Mouse (Mus musculus) urinary bladder, adult 18-20 months (tissue): ENCODE measurements around the gene Cenpj.

Experiments
- DNase-seq, 2 experiments: peaks; one replicate each; pipeline ENCODE4 v3.0.0; 2022; ENCODE audit warnings: low spot score in 2 of 2, mixed read lengths in 2 of 2

The Cenpj gene

GRCm38 (mm10) chr14:56545491-56545890 lies 29.7 kb downstream of the Cenpj start:
- DNase-seq = no peak

GRCm38 (mm10) chr14:56544946-56545345 lies 30.3 kb downstream of the Cenpj start:
- no peak for DNase-seq

- no peak for DNase-seq
Observed at GRCm38 (mm10) chr14:56530788-56531187, 44.4 kb downstream of the Cenpj start.

- no peak for DNase-seq
Observed at GRCm38 (mm10) chr14:56514775-56515174, 60.5 kb downstream of the Cenpj start.

- no peak for DNase-seq
Observed at GRCm38 (mm10) chr14:56512084-56512483, 63.1 kb downstream of the Cenpj start.

GRCm38 (mm10) chr14:56506743-56507142 lies 68.5 kb downstream of the Cenpj start:
- no peak for DNase-seq

- DNase-seq = no peak
Observed at GRCm38 (mm10) chr14:56502407-56502806, 72.8 kb downstream of the Cenpj start.

GRCm38 (mm10) chr14:56489806-56490205 lies 85.4 kb downstream of the Cenpj start:
- no peak for DNase-seq
